Mouse (Mus musculus): ENCODE data around the gene Hs3st3a1.

GRCm38 (mm10) chr11:64386333-64386732 lies 48.8 kb upstream of the Hs3st3a1 start:
- TF ChIP-seq POLR2A (IDR thresholded peaks at IDR 0.05; ENCODE audit: extremely low read depth, insufficient read depth, low read length) = no peak
- no peak for TF ChIP-seq CTCF (IDR thresholded peaks at IDR 0.05; ENCODE audit: extremely low read depth, insufficient read depth, low read length)
